Mouse (Mus musculus): ENCODE measurements around the gene Drp2. TPM values are rescaled to one million over a fixed set of nuclear protein-coding genes. Genes with fewer than 3 reads are reported as not detected.

Gene Drp2
- under 1 TPM; 0.37 to 0.67 TPM for total RNA-seq (2021)

- peak in 1 of 2 experiments; percentile 10 for DNase-seq
- intact Hi-C loops (cut with DNase I): no loop called here
These were observed at the start of gene Drp2 for GRCm38 (mm10) chrX:134403863-134404583. Gene Drp2 (plus strand): TSS chrX:134404551.

DNA sequence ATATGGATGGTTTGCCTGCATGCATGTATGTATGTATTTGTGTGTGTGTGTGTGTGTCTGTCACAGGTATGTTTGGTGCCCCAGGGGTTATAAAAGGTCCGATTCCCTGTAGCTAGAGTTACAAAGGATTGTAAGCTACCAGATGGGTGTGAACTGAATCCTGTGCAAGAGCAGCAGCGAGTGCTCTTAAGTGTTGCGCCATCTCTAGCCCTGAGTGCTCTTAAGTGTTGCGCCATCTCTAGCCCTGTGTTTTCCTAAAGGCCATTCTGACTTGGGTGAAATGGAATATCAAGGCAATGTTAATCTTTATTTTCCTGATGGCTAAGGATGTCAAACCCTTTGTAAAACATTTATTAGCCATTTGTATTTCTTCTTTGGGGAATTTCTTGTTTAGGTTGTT lies 45.0 kb upstream of the Drp2 start:
- no peak for DNase-seq
- intact Hi-C loops (cut with DNase I): loop anchor here (10.0 kb wide), 1 partner anchor 225 kb away; no protein-coding TSS in a partner anchor

- intact Hi-C loops (cut with DNase I): no loop called here
- DNase-seq: no peak
These were observed 42.2 kb upstream of the Drp2 start for GRCm38 (mm10) chrX:134362156-134362555.

DNA sequence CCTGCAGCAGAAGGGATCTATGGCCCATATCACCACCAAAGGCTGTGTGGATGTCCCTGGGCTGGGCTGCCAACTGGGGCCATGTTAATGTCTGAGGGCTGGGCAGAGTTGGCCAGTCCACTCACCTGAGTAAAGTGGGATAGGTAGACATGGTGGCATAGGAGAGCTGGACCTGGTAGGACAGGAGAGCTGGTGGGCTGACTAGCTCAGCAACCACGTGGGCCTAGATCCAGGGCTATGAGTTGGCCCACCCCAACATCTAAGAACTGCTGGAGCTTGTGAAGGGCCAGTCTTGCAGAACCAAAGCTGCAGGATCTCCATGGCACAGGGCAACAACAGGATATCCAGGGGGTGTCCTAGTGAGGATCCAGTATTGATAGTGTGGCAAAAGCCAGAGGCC lies 38.9 kb upstream of the Drp2 start:
- no peak for DNase-seq

DNA sequence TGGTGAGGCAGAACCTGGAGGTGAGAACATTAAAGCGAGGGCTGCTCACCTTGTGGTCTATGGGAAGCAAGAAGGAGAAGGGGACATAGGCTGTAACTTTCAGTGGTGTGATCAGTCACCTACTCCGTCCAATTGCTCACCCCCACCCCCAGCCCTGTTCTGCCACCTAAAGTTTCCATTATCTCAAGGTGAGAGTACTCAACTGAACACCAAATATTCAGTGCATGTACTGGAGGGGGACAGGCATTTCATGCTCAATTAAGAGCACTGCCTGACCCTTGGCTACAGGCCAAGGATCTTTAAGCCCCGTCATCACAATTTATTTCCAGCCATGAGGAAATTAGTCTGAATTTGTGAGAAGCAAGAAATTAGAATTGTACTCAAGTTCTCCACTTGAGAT lies 37.8 kb upstream of the Drp2 start:
- no peak for DNase-seq
- intact Hi-C loops (cut with DNase I): no loop called here

More for the DNA sequence above, 38.9 kb upstream of the Drp2 start:
- intact Hi-C loops (cut with DNase I): no loop called here

- no peak for DNase-seq
- intact Hi-C loops (cut with DNase I): no loop called here
These were observed 33.1 kb upstream of the Drp2 start for GRCm38 (mm10) chrX:134371279-134371678.

DNA sequence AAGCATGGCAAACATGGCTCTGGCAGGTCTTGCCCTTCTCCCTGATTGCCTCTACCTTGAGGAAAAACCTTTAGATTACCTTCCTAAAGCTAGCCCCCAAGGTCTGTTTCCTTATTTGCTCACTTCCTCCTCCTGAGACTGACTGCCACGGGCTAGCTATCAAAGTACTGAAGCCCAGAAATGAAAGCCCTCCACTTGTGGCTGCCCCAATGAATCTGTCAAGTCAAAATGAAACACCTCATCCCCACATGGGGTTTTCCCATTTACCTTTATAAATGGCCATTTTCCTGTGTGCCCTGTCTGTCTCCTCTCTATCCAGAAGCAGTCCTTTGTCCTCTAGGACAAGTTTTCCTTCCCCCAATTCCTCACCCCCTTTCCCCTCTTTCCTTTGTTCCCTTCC lies 30.2 kb upstream of the Drp2 start:
- intact Hi-C loops (cut with DNase I): no loop called here
- no peak for DNase-seq

GRCm38 (mm10) chrX:134384896-134385295 lies 19.5 kb upstream of the Drp2 start:
- DNase-seq: no peak
- intact Hi-C loops (cut with DNase I): no loop called here

GRCm38 (mm10) chrX:134398972-134399371 lies 5.4 kb upstream of the Drp2 start:
- no peak for DNase-seq
- intact Hi-C loops (cut with DNase I): no loop called here

DNA sequence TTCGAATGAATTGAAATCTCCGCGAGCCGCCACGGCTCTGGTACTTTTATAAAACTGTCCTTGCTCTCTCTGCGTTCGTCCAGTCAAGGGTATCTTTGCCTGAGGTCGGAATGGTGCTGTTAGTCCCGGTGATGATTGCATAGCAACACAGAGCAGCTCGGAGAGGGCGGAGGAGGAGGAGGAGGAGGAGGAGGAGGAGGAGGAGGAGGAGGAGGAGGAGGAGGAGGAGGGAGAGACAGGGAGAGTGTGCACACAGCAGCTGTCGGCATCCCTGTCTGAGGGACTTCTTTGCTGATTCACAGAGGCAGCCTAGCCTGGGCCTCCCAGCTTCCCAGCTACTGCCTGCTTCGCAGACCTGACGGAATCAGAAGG lies 219 bp downstream of the Drp2 start:
- DNase-seq: peak in 1 of 2 experiments; percentile 4
- intact Hi-C loops (cut with DNase I): no loop called here

- intact Hi-C loops (cut with DNase I): no loop called here
- DNase-seq: no peak
These were observed 5.1 kb downstream of the Drp2 start for GRCm38 (mm10) chrX:134409354-134409900.

DNA sequence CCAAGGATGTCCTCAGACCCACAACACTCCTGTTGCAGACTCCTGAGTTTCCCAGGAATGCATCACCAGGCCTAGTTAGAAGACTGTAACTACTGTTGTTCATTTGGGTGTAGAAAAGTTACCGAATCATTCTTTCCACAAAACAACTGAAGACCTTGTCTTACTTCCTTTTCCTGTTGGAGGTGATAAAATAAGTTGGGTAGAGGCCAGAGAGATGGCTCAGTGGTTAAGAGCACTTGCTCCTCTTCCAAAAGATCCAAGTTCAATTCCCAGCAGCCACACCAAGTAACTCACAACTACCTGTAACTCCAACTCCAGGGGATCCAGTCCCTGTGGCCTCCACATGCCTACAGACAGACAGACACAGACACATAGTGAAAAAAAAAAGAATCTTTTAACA lies 7.7 kb downstream of the Drp2 start:
- intact Hi-C loops (cut with DNase I): no loop called here
- DNase-seq: no peak

DNA sequence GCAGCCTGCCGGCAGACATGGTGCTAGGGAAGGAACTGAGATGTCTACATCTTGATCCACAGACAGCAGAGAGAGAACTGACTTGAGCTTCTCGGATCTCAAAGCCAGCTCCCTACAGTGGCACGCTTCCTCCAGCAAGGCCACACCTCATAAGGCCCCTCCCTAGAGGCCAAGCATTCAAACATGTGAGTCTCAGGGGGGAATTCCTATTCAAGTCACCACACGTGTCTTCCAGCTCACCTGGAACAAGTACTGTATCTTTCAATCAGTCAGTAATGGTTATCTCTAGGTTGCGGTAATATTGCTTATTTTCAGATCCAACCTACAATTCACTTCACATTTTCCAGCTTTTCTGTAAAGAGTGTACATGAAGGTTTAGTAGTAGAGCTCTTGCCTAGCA lies 15.7 kb downstream of the Drp2 start:
- intact Hi-C loops (cut with DNase I): no loop called here
- no peak for DNase-seq

DNA sequence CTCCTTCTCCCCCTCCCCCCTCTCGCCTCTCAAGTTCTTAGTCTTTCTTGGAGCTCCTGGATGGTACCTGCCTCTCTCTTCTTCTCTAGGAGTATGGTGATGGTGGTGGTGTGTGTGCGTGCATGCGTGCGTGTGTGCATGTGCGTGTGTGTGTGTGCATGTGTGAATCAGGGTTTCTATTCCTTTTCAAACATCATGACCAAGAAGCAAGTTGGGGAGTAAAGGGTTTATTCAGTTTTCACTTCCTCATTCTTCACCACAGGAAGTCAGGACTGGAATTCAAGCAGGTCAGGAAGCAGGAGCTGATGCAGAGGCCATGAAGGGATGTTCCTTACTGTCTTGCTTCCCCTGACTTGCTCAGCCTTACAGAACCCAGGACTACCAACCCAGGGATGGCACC lies 19.9 kb downstream of the Drp2 start:
- no peak for DNase-seq
- intact Hi-C loops (cut with DNase I): no loop called here

- intact Hi-C loops (cut with DNase I): no loop called here
- peak; percentile 6 to 23 for DNase-seq
These were observed 21.4 kb downstream of the Drp2 start for GRCm38 (mm10) chrX:134425798-134426197.

DNA sequence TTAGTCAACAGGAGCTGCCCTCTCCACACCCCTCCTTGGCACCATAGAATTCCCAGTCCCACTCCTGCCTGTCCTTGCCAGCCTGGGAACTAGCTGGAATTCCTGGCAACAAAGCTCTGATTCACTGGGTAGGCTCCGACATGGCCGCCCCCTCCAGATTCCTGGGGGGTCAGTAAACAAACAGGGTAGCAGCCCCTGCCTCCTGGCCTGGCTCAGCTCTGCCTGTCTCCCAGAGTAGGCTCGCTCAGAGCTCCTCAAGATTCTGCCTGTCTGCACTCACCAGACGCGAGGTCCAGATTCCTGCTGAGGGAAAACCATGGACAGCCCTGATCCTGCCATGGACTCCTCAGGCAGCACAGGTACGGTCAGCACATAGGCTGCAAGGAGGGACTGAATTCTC lies 22.5 kb downstream of the Drp2 start:
- no peak for DNase-seq
- intact Hi-C loops (cut with DNase I): no loop called here

DNA sequence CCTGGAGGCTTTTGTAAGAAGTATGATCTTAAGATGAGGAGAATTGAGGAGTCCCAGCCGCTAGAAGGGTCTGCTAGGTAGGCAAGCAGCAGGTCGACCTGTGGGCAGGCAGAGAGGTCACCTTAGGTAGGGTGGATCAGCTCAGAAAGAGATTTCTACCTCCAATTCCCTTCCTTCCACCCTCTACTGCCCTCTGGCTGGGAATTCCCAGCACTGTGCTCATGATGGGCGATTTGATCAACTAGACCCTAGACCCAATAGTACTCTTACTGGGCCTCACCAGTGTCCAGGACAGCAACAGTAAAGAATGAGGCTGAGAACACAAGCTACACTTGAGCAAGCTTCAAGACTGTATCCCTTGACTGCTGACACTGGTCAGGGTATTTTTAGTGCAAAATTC lies 23.0 kb downstream of the Drp2 start:
- no peak for DNase-seq
- intact Hi-C loops (cut with DNase I): no loop called here

DNA sequence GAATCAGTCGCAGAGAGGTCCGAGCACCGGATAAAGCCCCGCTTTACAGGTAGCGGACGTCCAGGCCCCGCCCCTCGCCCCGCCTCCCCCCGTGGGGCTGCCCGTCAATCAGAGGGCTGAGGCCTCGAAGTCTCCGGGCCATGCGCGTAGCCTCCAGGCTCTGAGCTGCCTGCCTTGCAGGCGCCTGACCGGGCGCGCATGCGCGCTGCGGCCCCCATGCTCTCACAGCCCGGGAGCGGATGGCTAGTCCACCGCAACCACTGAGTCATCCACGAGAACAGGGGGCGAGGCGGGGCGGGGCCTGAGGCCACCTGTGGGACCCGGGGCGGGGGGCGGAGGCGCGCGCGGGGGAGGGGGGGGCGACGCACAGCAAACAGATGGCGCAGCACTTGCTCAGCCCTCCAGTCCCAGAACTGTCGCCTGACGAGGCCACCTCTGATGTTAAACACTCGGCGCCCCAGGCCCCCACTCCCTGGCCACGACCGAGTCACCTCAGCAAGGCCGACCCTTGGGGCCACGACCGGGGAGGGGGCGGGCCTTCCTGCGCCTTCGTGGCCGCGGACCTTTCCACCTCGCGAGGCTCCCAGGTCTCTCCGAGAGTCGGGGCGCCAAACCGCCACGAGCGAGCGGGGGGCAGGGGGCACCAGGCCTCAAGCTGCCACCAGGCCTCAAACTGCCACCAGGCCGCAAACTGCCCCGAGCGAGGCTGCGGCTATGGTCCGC lies 70.8 kb downstream of the Drp2 start:
- intact Hi-C loops (cut with DNase I): no loop called here
- DNase-seq: no peak

GRCm38 (mm10) chrX:134476290-134476689 lies 71.9 kb downstream of the Drp2 start, which contains the start of gene Taf7l:
Gene Taf7l (minus strand): TSS chrX:134476490.
- no peak for DNase-seq

DNA sequence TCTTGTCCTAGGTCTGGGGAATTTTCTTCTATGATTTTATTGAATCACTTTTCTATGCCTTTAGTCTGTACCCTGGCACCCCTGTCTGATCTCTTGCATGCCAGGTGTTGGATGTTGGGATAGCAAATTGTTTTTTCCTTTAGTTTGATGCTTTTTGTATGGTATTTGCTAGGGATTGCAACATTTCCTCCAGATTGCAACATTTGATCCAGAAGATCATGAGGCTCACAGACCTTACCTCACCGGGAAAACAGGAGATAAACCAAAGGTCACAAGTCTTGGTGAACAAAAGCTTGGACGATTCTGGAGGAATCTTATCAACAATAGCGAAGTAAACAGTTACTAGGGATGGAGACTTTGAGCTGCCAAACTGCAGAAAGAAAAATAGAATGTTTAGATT lies 77.4 kb downstream of the Drp2 start:
- intact Hi-C loops (cut with DNase I): no loop called here
- DNase-seq: no peak

More at GRCm38 (mm10) chrX:134476290-134476689, 71.9 kb downstream of the Drp2 start, which contains the start of gene Taf7l:
- intact Hi-C loops (cut with DNase I): no loop called here

GRCm38 (mm10) chrX:134500651-134501050 lies 96.3 kb downstream of the Drp2 start:
- DNase-seq: no peak
- intact Hi-C loops (cut with DNase I): no loop called here

Measured in heart, postnatal 10 days (tissue).